In genomic region chr9:72862955-72863354, GRCm38 (mm10) we compare ENCODE assay signal across 23 mouse cellular contexts. TPM values are rescaled to one million over a fixed set of nuclear protein-coding genes. Genes with fewer than 3 reads are reported as not detected.
A peak's percentile ranks its signal among the peaks of the same experiment; 100 is the strongest.
DNase-seq lines count a peak whose midpoint lies in the region; ATAC-seq and TF ChIP-seq lines count a peak whose summit lies in the region.
"Had no signal": no experiment of that assay in that cellular context is flagged by ENCODE, and none has a peak within 500 bp of the region (broad histone marks: within the 10 kb centered on the region; RNA-seq: fewer than 3 reads in every experiment).

No protein-coding gene starts in this region.

- peaks cover 85% of the 10 kb centered on the region for H3K36me3 ChIP-seq in hindbrain, embryonic 10.5 days
- H3K36me3 ChIP-seq in hindbrain, postnatal 0 days (ENCODE audit: insufficient read depth, low read length), result no peaks in the 10 kb centered on the region
- peaks cover 74% of the 10 kb centered on the region for H3K36me3 ChIP-seq in embryonic facial prominence, embryonic 10.5 days (replicated peaks)
- H3K36me3 ChIP-seq: forebrain, embryonic 15.5 days; hindbrain, embryonic 13.5 days had no signal

- WGBS in hindbrain, embryonic 10.5 days, result 93% methylated on average over 4 of the region's 4 CpGs
- WGBS in hindbrain, postnatal 0 days, result 95% methylated on average over 4 of the region's 4 CpGs
- 92% methylated on average over 4 of the region's 4 CpGs for WGBS in embryonic facial prominence, embryonic 10.5 days

- H3K27ac ChIP-seq in hindbrain, embryonic 10.5 days, result peak overlapping the region; percentile 73
- H3K27ac ChIP-seq in hindbrain, postnatal 0 days, result no peak overlapping the region
- H3K27ac ChIP-seq in embryonic facial prominence, embryonic 10.5 days (replicated peaks), result peak overlapping the region; percentile 66; the same call in 1 of the 2 replicates
- H3K27ac ChIP-seq: forebrain, embryonic 15.5 days; gastrocnemius, adult 2 months; hindbrain, embryonic 13.5 days had no signal

- H3K27me3 ChIP-seq in hindbrain, embryonic 10.5 days (ENCODE audit: insufficient read depth, poor library complexity, severe bottlenecking), result no peaks in the 10 kb centered on the region
- H3K27me3 ChIP-seq in hindbrain, postnatal 0 days (ENCODE audit: insufficient read depth, low read length), result no peaks in the 10 kb centered on the region
- H3K27me3 ChIP-seq in embryonic facial prominence, embryonic 10.5 days (replicated peaks; ENCODE audit: low read depth, poor library complexity, severe bottlenecking), result no peaks in the 10 kb centered on the region
- H3K27me3 ChIP-seq: forebrain, embryonic 15.5 days; hindbrain, embryonic 13.5 days had no signal

- H3K4me2 ChIP-seq in hindbrain, postnatal 0 days (ENCODE audit: low read depth, low read length), result no peak overlapping the region
- H3K4me2 ChIP-seq: forebrain, embryonic 15.5 days; heart, embryonic 11.5 days; hindbrain, embryonic 13.5 days had no signal

- no peaks in the 10 kb centered on the region for H3K9me3 ChIP-seq in hindbrain, embryonic 10.5 days
- H3K9me3 ChIP-seq in hindbrain, postnatal 0 days (ENCODE audit: low read length), result no peaks in the 10 kb centered on the region
- H3K9me3 ChIP-seq in embryonic facial prominence, embryonic 10.5 days, result no peaks in the 10 kb centered on the region
- H3K9me3 ChIP-seq: forebrain, embryonic 15.5 days; hindbrain, embryonic 13.5 days had no signal

- H3K9ac ChIP-seq in hindbrain, postnatal 0 days (replicated peaks; ENCODE audit: low read length), result no peak overlapping the region
- H3K9ac ChIP-seq: forebrain, embryonic 15.5 days; hindbrain, embryonic 13.5 days had no signal

- no peak for ATAC-seq in hindbrain, postnatal 0 days
- ATAC-seq: CD4-positive, CD25-positive, alpha-beta regulatory T cell, adult 4 months; forebrain, embryonic 15.5 days; hindbrain, embryonic 16.5 days; inflammation-experienced regulatory T-cells, adult 6 months had no signal

- H3K4me1 ChIP-seq in hindbrain, embryonic 10.5 days (replicated peaks), result peaks cover 12% of the 10 kb centered on the region
- H3K4me1 ChIP-seq in hindbrain, postnatal 0 days (ENCODE audit: insufficient read depth, low read length), result no peaks in the 10 kb centered on the region
- peaks cover 29% of the 10 kb centered on the region for H3K4me1 ChIP-seq in embryonic facial prominence, embryonic 10.5 days

- TF ChIP-seq CTCF in hindbrain, postnatal 0 days (IDR thresholded peaks at IDR 0.05; ENCODE audit: low read depth), result no peak

- no peak overlapping the region for H3K4me3 ChIP-seq in hindbrain, embryonic 10.5 days
- no peak overlapping the region for H3K4me3 ChIP-seq in hindbrain, postnatal 0 days (ENCODE audit: low read length)
- no peak overlapping the region for H3K4me3 ChIP-seq in embryonic facial prominence, embryonic 10.5 days
- H3K4me3 ChIP-seq: forebrain, embryonic 15.5 days; gastrocnemius, adult 2 months; hindbrain, embryonic 13.5 days had no signal

- DNase-seq in hindbrain, embryonic 10.5 days (ENCODE audit: low spot score), result no peak
- no peak for DNase-seq in hindbrain, postnatal 0 days (ENCODE audit: low spot score)
- DNase-seq in brain, adult 2 months (ENCODE audit: low read depth, low spot score), result peak; percentile 67
- no peak for DNase-seq in embryonic facial prominence, embryonic 10.5 days (ENCODE audit: low spot score)
- DNase-seq in thymus, adult 18-20 months, result no peak
- DNase-seq in urinary bladder, adult 18-20 months (ENCODE audit: low spot score in 2 of 2), result no peak
- DNase-seq: adrenal gland, adult 2 months; adrenal gland, postnatal 14 days; cerebellum, adult 11-12 months; cerebellum, adult 8-10 months; cerebellum, postnatal 10 days; cerebellum, postnatal 36 days; embryo, embryonic 11 days; gastrocnemius, adult 2 months; gastrocnemius, postnatal 14 days had no signal

RNA-seq across cellular contexts. Expression of gene Prtg, which starts 56.3 kb away (rescaled TPM):
- polyA plus RNA-seq in hindbrain, embryonic 10.5 days (2016; fragmentation: Nextera tagmentation; extraction: Ambion mirVana), result 7.6 and 19.9 TPM in 2 replicates
- total RNA-seq in hindbrain, postnatal 0 days (2014; rRNA removed), result 1.4 and 4.4 TPM in 2 replicates
- polyA plus RNA-seq in hindbrain, postnatal 0 days (2015; fragmentation: Nextera tagmentation; extraction: Ambion mirVana), result 0.59 and 0.65 TPM in 2 replicates
- 9.5 and 15.1 TPM in 2 replicates for polyA plus RNA-seq in embryonic facial prominence, embryonic 10.5 days (2016; fragmentation: Nextera tagmentation; extraction: Ambion mirVana)
- total RNA-seq: hematopoietic stem cell, adult 5-6 weeks; MEL had no signal
